Mouse (Mus musculus) limb, embryonic 13.5 days (tissue): ENCODE data around the gene Unc5cl. TPM values are rescaled to one million over a fixed set of nuclear protein-coding genes. Genes with fewer than 3 reads are reported as not detected.

Experiments used
- ATAC-seq: fragments of 200-750 bp; cut with Nextera tagmentation; 2 replicates; pipeline ENCODE4 v1.8.0; 2017; ENCODE audit warnings: low read depth, moderate number of reproducible peaks, moderate TSS enrichment; ENCODE audit not compliant: low FRiP score
- H3K27ac ChIP-seq: fragments of 300-500 bp; sonication (generic); 2 replicates; pipeline ENCODE4 v1.5.1; 2015; ENCODE audit warnings: inconsistent platforms, mild to moderate bottlenecking, moderate library complexity
- H3K27me3 ChIP-seq: fragments of 300-500 bp; sonication (generic); 2 replicates; pipeline ENCODE4 v1.6.1; 2015; ENCODE audit warnings: mild to moderate bottlenecking, inconsistent platforms
- H3K36me3 ChIP-seq: fragments of 300-500 bp; sonication (generic); 2 replicates; pipeline ENCODE4 v1.6.1; 2015; ENCODE audit warnings: inconsistent platforms, mild to moderate bottlenecking, moderate library complexity
- H3K4me1 ChIP-seq: fragments of 300-500 bp; sonication (generic); 2 replicates; pipeline ENCODE4 v1.6.1; 2015; ENCODE audit warnings: inconsistent platforms
- H3K4me2 ChIP-seq: fragments of 300-500 bp; sonication (generic); replicated peaks from 2 replicates; pipeline ENCODE4 v1.6.1; 2015; ENCODE audit warnings: inconsistent platforms, mild to moderate bottlenecking, moderate library complexity
- H3K4me3 ChIP-seq: fragments of 300-500 bp; sonication (generic); 2 replicates; pipeline ENCODE4 v1.5.1; 2015; ENCODE audit warnings: moderate library complexity, mild to moderate bottlenecking, inconsistent platforms
- H3K9ac ChIP-seq: fragments of 300-500 bp; sonication (generic); 2 replicates; pipeline ENCODE4 v1.6.1; 2015; ENCODE audit warnings: mild to moderate bottlenecking, inconsistent platforms
- H3K9me3 ChIP-seq: fragments of 300-500 bp; sonication (generic); 2 replicates; pipeline ENCODE4 v1.6.1; 2016; ENCODE audit warnings: inconsistent platforms
- WGBS: fragments of 180-500 bp; shearing (Covaris S2); methylation state at CpG from one replicate; pipeline ENCODE4 v1.1.7; 2015; 5-methylcytosine and 5-hydroxymethylcytosine counted together
- polyA plus RNA-seq: library from polyadenylated mRNA; unstranded; fragments of >200 nt; fragmentation: Nextera tagmentation; extraction: Ambion mirVana; gene quantifications from 2 replicates; pipeline ENCODE4 v1.2.1, GENCODE M21; 2015

Gene Unc5cl
- polyA plus RNA-seq, 1 experiment from 2014 or later, result 0.31 TPM

DNA sequence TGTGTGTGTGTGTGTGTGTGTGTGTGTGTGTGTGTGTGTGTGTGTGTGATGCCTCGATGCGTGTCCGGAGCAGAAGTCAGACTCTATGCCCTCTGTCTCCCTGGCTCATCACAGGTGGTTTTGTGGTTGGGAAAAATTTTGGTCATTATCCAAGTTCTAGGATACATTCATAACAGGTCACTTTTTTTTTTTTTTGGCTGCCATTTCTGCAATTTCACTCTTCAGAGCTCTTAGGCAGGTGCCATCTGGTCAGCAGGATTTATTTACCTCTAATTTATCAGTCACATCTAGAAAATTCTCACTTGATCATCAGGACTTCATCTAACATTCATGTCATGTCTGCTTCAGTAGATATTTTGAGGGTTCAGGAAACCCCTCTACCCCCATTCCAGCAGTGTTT is 65.7 kb downstream of the Unc5cl start:
- no peak overlapping the region for H3K9ac ChIP-seq
- 100% methylated on average over 2 of the region's 3 CpGs for WGBS
- no peak for ATAC-seq
- H3K4me3 ChIP-seq, result no peak overlapping the region
- no peaks in the 10 kb centered on the region for H3K9me3 ChIP-seq
- H3K27ac ChIP-seq, result no peak overlapping the region
- H3K4me1 ChIP-seq, result no peaks in the 10 kb centered on the region
- no peak overlapping the region for H3K4me2 ChIP-seq
- no peaks in the 10 kb centered on the region for H3K36me3 ChIP-seq
- no peaks in the 10 kb centered on the region for H3K27me3 ChIP-seq

DNA sequence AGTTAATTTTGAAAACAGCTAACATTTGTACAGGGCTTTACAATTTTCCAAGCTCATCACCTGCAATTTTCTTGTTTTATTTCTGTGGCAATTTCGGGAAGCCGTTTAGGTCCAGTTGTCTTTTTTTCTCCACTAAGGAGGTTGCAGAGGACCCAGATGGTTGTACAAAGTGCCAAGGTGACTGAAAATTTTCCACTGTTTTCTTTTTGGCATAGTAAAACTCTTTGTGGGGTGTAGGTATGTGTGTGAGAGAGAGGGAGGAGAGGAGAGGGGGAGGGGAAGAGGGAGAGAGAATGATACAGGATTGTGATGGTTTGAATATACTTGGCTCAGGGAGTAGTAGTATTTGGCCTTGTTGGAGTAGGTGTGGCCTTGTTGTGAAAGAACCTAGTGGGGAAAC is 68.4 kb downstream of the Unc5cl start:
- 66% methylated on average over 2 of the region's 2 CpGs for WGBS
- no peaks in the 10 kb centered on the region for H3K27me3 ChIP-seq
- no peaks in the 10 kb centered on the region for H3K9me3 ChIP-seq
- H3K9ac ChIP-seq, result no peak overlapping the region
- no peak overlapping the region for H3K27ac ChIP-seq
- H3K4me3 ChIP-seq, result no peak overlapping the region
- ATAC-seq, result no peak
- H3K4me1 ChIP-seq, result no peaks in the 10 kb centered on the region
- H3K36me3 ChIP-seq, result no peaks in the 10 kb centered on the region
- H3K4me2 ChIP-seq, result no peak overlapping the region

DNA sequence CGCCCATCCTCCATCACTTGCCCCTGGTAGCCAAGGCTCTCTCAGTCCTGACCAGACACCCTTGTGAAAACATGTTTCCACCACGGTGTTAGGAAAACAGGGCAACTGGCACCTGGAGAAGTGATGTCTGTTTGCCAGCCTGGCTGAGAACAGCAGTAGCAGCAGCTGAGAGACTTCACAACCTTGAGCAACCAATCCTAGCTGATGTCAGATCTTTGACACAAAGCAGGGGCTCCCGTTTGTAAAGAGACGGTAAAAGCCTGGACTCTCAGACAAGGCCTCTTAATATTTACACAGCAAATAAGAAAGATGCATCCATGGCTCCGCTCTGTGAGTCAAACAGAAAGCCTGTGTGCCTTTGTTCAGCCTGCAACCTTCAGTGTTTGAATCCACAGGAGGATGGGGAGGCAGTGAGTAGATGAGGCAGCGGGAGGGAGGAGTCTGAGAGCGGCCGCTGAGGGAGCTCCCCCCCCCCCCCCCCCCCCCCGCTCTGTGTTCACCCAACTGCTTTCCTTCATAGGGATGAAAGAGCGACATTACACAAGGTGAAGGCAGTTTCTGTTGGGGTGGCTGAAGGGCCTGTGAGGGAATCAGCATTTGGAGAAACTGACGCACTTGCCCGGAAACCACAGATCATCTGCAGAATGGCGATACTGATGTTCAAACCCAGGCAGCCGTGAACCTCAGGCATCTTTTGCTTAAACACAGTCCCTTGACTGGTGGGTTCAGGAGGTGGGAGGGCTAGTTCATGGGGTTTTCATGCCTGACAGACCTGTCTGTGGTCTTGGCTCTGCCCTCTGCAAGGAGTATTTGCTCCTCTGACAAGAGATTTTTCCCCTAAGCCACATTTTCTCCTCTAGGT is 79.4 kb downstream of the Unc5cl start:
- H3K4me3 ChIP-seq, result no peak overlapping the region
- H3K4me2 ChIP-seq, result no peak overlapping the region
- no peak overlapping the region for H3K9ac ChIP-seq
- WGBS, result 45% methylated on average over 13 of the region's 14 CpGs
- no peak overlapping the region for H3K27ac ChIP-seq
- H3K4me1 ChIP-seq, result no peaks in the 10 kb centered on the region
- no peaks in the 10 kb centered on the region for H3K27me3 ChIP-seq
- H3K36me3 ChIP-seq, result no peaks in the 10 kb centered on the region
- ATAC-seq, result no peak
- H3K9me3 ChIP-seq, result no peaks in the 10 kb centered on the region

DNA sequence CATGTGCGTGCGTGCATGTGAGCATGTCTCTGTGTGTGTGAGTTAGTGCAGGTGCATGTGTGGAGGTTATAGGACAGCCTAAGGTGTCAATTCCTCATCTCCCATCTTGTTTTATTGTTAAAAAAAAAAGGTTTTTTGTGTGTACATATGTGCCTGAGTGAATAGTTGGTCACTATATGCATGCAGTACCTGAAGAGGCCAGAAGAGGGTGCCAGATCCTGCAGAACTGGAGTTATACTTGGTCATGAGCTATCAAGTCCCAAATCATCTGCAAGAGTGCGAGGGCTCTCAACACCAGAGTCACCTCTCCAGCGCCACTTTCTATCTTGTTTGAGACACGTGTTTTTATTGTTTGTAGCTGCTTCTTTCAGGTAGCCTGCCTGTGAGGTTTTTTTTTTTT is 83.6 kb downstream of the Unc5cl start:
- ATAC-seq, result no peak
- Histone ChIP-seq H3K27me3 (no peaks in the 10 kb centered on the region), H3K9me3 (no peaks in the 10 kb centered on the region), H3K4me2 (no peak overlapping the region), H3K4me3 (no peak overlapping the region), H3K4me1 (peaks cover 3% of the 10 kb centered on the region; the same call in 1 of the 2 replicates), H3K36me3 (no peaks in the 10 kb centered on the region), H3K9ac (no peak overlapping the region), H3K27ac (no peak overlapping the region)
- 76% methylated on average over 5 of the region's 5 CpGs for WGBS

DNA sequence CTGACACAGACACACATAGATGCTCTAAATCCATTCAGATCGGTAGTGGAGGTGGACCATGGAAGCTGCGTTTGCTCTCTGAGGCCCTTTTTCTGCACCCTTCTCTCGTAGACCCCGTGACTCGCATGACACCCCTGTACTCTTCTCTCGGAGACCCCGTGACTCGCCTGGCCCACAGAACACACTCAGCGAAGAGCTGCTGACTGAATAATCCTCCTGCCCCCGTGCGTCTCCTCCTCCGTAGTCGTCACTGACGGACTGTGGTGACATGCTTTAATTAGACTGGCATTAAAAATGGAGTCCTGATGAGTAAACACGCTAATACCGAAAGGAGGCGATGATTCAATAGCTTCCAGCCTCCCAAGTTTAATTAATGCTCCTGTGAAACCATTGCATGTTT is 84.6 kb downstream of the Unc5cl start:
- H3K27ac ChIP-seq, result no peak overlapping the region
- H3K9me3 ChIP-seq, result no peaks in the 10 kb centered on the region
- H3K9ac ChIP-seq, result no peak overlapping the region
- H3K36me3 ChIP-seq, result no peaks in the 10 kb centered on the region
- H3K4me2 ChIP-seq, result no peak overlapping the region
- H3K4me3 ChIP-seq, result no peak overlapping the region
- WGBS, result 90% methylated on average over 17 of the region's 17 CpGs
- no peaks in the 10 kb centered on the region for H3K27me3 ChIP-seq
- H3K4me1 ChIP-seq, result peaks cover 6% of the 10 kb centered on the region; the same call in 1 of the 2 replicates
- no peak for ATAC-seq

DNA sequence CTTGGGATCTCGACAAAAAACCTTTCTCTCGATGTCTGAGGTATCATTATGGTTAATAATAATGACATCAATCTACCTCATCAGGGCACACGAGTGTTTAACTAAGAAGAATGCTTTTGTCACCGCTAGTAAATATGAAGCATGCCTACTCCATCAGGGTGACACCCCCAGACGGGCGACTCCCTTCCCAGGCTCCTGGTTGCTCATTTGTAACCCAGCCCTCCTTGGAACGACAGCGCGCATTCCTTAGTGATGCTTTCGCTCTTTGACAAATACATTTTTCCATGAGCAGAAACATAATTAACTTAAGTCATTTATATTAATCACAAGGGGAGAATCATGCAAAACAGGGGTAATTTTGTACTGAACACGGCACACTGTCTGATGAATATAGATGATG is 88.0 kb downstream of the Unc5cl start:
- peaks cover 11% of the 10 kb centered on the region; the same call in 1 of the 2 replicates for H3K4me1 ChIP-seq
- no peak overlapping the region for H3K4me3 ChIP-seq
- no peaks in the 10 kb centered on the region for H3K36me3 ChIP-seq
- WGBS, result 73% methylated on average over 11 of the region's 11 CpGs
- no peak overlapping the region for H3K4me2 ChIP-seq
- H3K9ac ChIP-seq, result no peak overlapping the region
- no peak for ATAC-seq
- no peaks in the 10 kb centered on the region for H3K9me3 ChIP-seq
- H3K27me3 ChIP-seq, result no peaks in the 10 kb centered on the region
- H3K27ac ChIP-seq, result no peak overlapping the region

DNA sequence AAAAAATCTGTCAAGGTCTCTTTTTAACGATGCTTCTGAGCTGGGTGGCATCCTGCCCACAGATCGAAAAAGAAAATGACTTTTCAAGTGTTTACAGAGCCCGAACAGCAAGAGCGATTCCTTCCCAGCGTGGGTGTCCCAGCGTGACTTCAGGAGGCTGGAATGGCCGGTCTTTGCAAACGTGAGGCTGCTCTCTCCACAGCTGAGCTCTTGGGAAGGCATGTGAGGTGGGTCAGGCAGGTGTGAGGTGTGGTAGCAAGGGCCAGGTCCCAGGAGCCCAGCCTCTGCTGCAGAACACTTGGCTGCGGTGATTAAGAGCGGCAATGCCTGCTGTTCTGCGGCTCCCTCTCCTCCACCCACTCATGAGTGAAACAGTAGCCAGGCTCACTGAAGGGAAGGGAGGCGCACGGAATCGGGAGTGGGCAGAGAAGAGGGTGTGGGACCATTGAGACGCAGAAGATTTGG is 88.6 kb downstream of the Unc5cl start:
- no peak for ATAC-seq
- H3K4me3 ChIP-seq, result no peak overlapping the region
- H3K9me3 ChIP-seq, result no peaks in the 10 kb centered on the region
- peak overlapping the region; percentile 37 for H3K4me2 ChIP-seq
- 52% methylated on average over 15 of the region's 15 CpGs for WGBS
- no peak overlapping the region for H3K27ac ChIP-seq
- peak overlapping the region; percentile 53; the same call in 1 of the 2 replicates for H3K9ac ChIP-seq
- peaks cover 11% of the 10 kb centered on the region; the same call in 1 of the 2 replicates for H3K4me1 ChIP-seq
- no peaks in the 10 kb centered on the region for H3K27me3 ChIP-seq
- H3K36me3 ChIP-seq, result no peaks in the 10 kb centered on the region

DNA sequence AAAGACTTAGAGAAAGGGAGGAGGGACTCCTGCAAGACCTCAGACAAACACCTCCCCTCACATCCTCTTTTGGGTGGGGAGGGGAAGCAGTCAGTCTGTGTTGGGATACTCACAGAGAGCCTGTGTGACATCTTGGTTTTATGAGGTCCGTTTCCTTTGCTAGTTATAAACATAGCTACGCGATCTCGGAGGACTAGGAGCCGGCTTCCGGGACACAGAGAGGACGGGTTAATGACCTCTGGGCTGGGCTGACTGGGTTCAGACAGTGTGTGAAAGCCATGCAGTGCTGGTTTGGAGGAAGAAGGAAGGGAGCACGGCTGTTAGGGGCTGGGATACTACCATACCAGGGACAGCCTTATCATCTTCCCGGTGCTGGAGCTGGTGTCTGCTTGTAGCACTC is 90.0 kb downstream of the Unc5cl start:
- Histone ChIP-seq H3K36me3 (no peaks in the 10 kb centered on the region), H3K4me1 (peaks cover 11% of the 10 kb centered on the region; the same call in 1 of the 2 replicates), H3K9me3 (no peaks in the 10 kb centered on the region; the same call in 1 of the 2 replicates), H3K9ac (no peak overlapping the region), H3K4me3 (no peak overlapping the region), H3K4me2 (peak overlapping the region; percentile 44; the same call in 1 of the 2 replicates), H3K27ac (no peak overlapping the region), H3K27me3 (no peaks in the 10 kb centered on the region)
- 21% methylated on average over 9 of the region's 9 CpGs for WGBS
- no peak for ATAC-seq

DNA sequence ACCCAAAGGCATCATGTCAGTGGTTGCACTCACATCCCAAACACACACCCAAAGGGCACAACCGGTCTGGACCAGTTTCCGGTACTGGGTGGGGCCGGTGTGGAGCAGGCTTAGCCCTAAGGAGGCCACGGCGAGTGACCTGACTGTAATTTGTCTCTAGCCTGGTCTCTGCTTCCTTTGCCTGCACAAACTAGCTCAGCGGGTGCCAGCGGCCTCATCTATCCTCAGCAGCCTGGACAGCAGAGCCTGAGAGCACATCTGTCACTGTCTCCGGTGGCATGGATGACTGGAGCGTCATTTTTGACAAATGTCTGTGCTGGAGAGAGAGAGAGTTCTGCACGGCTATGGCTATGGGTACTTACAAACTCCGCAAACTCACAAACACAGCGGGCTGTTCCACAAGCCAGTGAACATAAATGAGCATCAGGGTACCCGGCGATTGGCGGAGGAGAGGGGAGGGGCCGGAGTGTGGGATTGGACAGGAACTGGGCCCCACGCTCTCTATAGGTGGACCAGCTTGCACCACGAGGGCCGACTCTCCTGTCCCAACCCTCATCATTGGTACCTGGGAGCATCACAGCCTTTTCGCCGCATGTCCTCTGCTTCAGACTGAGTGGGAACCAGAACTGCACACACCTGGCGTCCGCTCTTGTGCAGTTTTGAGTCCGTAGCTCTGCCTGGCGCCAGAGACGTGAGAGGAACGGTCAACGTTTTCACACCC is 90.7 kb downstream of the Unc5cl start:
- no peak overlapping the region for H3K4me3 ChIP-seq

DNA sequence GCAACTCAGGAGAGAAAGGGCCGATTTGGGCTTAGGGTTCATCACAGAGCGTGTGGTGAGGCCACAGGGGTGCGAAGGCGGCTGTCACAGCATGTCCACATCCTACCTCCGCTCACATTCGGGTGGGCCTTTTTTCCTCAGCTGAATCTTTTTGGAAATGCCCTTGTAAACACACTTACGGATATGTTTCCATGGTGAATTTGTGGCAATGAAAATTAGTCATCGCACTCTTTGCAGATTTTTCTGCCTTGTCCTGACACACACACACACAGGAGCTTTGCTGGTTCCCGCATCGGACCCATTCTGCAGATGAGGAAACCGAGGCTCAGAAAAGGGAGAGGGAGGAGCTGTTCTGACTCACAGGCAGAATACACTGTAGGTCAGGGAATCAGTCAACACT is 91.3 kb downstream of the Unc5cl start:
- H3K27me3 ChIP-seq, result no peaks in the 10 kb centered on the region
- H3K9me3 ChIP-seq, result no peaks in the 10 kb centered on the region; the same call in 1 of the 2 replicates
- no peak overlapping the region for H3K9ac ChIP-seq
- no peak for ATAC-seq
- WGBS, result 89% methylated on average over 11 of the region's 11 CpGs
- no peaks in the 10 kb centered on the region for H3K36me3 ChIP-seq
- H3K4me1 ChIP-seq, result peaks cover 11% of the 10 kb centered on the region; the same call in 1 of the 2 replicates
- no peak overlapping the region for H3K4me2 ChIP-seq
- H3K27ac ChIP-seq, result no peak overlapping the region
- H3K4me3 ChIP-seq, result no peak overlapping the region

More for the DNA sequence above, 90.7 kb downstream of the Unc5cl start:
- H3K9ac ChIP-seq, result no peak overlapping the region
- H3K9me3 ChIP-seq, result no peaks in the 10 kb centered on the region; the same call in 1 of the 2 replicates
- 0 out of 2 replicates have a peak, but pooled peaks have one; percentile 38 for ATAC-seq
- H3K27ac ChIP-seq, result no peak overlapping the region
- no peaks in the 10 kb centered on the region for H3K27me3 ChIP-seq
- no peaks in the 10 kb centered on the region for H3K36me3 ChIP-seq
- 72% methylated on average over 28 of the region's 28 CpGs for whole genome bisulfite sequencing
- peak overlapping the region; percentile 44 for H3K4me2 ChIP-seq
- H3K4me1 ChIP-seq, result peaks cover 11% of the 10 kb centered on the region; the same call in 1 of the 2 replicates

DNA sequence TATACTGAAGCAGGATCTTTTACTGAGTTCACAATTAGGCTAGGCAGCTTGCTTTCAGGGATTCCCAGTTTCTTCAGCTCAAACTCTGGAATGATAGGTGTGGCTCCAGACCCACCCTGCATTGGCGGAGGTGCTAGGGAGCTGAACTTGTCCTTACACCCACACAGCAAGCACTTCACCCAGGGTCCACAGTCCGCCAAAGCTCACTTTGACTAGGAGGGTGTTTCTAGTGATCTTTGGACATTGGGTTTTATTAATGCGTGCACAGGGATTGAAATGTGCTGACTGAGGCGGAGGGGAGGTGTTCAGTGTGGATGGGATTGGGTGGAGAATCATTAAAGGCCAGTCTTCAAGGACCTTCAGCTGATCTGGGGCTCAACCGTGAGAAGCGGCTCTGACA is 93.0 kb downstream of the Unc5cl start:
- ATAC-seq, result no peak
- H3K27me3 ChIP-seq, result no peaks in the 10 kb centered on the region
- no peak overlapping the region for H3K27ac ChIP-seq
- H3K4me2 ChIP-seq, result no peak overlapping the region
- H3K4me3 ChIP-seq, result no peak overlapping the region
- no peaks in the 10 kb centered on the region for H3K36me3 ChIP-seq
- no peaks in the 10 kb centered on the region; the same call in 1 of the 2 replicates for H3K9me3 ChIP-seq
- peaks cover 11% of the 10 kb centered on the region; the same call in 1 of the 2 replicates for H3K4me1 ChIP-seq
- WGBS, result 80% methylated on average over 6 of the region's 6 CpGs
- H3K9ac ChIP-seq, result no peak overlapping the region
